Mouse (Mus musculus) midbrain, postnatal 0 days (tissue): ENCODE results near the gene Dhcr24. TPM values are rescaled to one million over a fixed set of nuclear protein-coding genes. Genes with fewer than 3 reads are reported as not detected.

Experiments used
- ATAC-seq: fragments of 200-750 bp; cut with Nextera tagmentation; 2 replicates; pipeline ENCODE4 v1.8.0; 2017; ENCODE audit warnings: moderate number of reproducible peaks, mild to moderate bottlenecking, moderate TSS enrichment, moderate library complexity; ENCODE audit not compliant: low FRiP score
- DNase-seq: peaks from one replicate; pipeline ENCODE4 v3.0.0-alpha.2; 2015; ENCODE audit warnings: low spot score
- H3K27ac ChIP-seq: fragments of 300-500 bp; sonication (generic); 2 replicates; pipeline ENCODE4 v1.5.1; 2014; ENCODE audit warnings: low read depth, mild to moderate bottlenecking, low read length, mixed read lengths
- H3K27me3 ChIP-seq: fragments of 300-500 bp; sonication (generic); 2 replicates; pipeline ENCODE4 v1.6.1; 2014; ENCODE audit warnings: low read length, control low read depth, mixed read lengths; ENCODE audit not compliant: insufficient read depth
- H3K36me3 ChIP-seq: fragments of 300-500 bp; sonication (generic); 2 replicates; pipeline ENCODE4 v1.6.1; 2014; ENCODE audit warnings: low read length, control low read depth, mixed read lengths; ENCODE audit not compliant: insufficient read depth
- H3K4me1 ChIP-seq: fragments of 300-500 bp; sonication (generic); 2 replicates; pipeline ENCODE4 v1.6.1; 2014; ENCODE audit warnings: mild to moderate bottlenecking, control low read depth, antibody characterized with exemption, low read length, mixed read lengths; ENCODE audit not compliant: insufficient read depth
- H3K4me2 ChIP-seq: fragments of 300-500 bp; sonication (generic); 2 replicates; pipeline ENCODE4 v1.6.1; 2014; ENCODE audit warnings: low read depth, mild to moderate bottlenecking, low read length, mixed read lengths; ENCODE audit not compliant: poor library complexity, severe bottlenecking
- H3K4me3 ChIP-seq: fragments of 300-500 bp; sonication (generic); 2 replicates; pipeline ENCODE4 v1.5.1; 2014; ENCODE audit warnings: low read depth, mild to moderate bottlenecking, low read length, moderate library complexity
- H3K9ac ChIP-seq: fragments of 300-500 bp; sonication (generic); replicated peaks from 2 replicates; pipeline ENCODE4 v1.6.1; 2014; ENCODE audit warnings: mild to moderate bottlenecking, low read length, moderate library complexity, mixed read lengths; ENCODE audit not compliant: poor library complexity, severe bottlenecking
- H3K9me3 ChIP-seq: fragments of 300-500 bp; sonication (generic); 2 replicates; pipeline ENCODE4 v1.6.1; 2016; ENCODE audit warnings: low read length, control low read depth
- CTCF ChIP-seq: IDR thresholded peaks from 2 replicates; pipeline ENCODE4 v1.5.1; 2016; ENCODE audit warnings: antibody characterized with exemption, mild to moderate bottlenecking
- WGBS: fragments of 180-500 bp; shearing (Covaris S2); extraction: QIAGEN DNeasy Blood & Tissue Kit; methylation state at CpG from one replicate; pipeline ENCODE4 v1.1.7; 2014; 5-methylcytosine and 5-hydroxymethylcytosine counted together
- polyA plus RNA-seq: library from polyadenylated mRNA; unstranded; fragments of >200 nt; fragmentation: Nextera tagmentation; extraction: Ambion mirVana; gene quantifications from 2 replicates; pipeline ENCODE4 v1.2.1, GENCODE M21; 2015
- total RNA-seq: library from RNA; depleted of rRNA; stranded (reverse); fragments of >200 nt; gene quantifications from 2 replicates; pipeline ENCODE4 v1.2.3, GENCODE M21; 2014

The Dhcr24 gene
- total and polyA plus RNA-seq, 2 experiments from 2014 or later: 8.1 to 139 TPM

GRCm38 (mm10) chr4:106581176-106581864 is 20.5 kb downstream of the Dhcr24 start:
- Histone ChIP-seq H3K4me3 (no peak overlapping the region), H3K9me3 (no peaks in the 10 kb centered on the region), H3K27ac (no peak overlapping the region), H3K36me3 (peaks cover 69% of the 10 kb centered on the region), H3K9ac (no peak overlapping the region), H3K4me2 (no peak overlapping the region), H3K4me1 (no peaks in the 10 kb centered on the region), H3K27me3 (no peaks in the 10 kb centered on the region)
- DNase-seq (no peak), ATAC-seq (no peak)
- WGBS: 83% methylated on average over 14 of the region's 14 CpGs
- no peak for TF ChIP-seq CTCF

GRCm38 (mm10) chr4:106581865-106582204 is 21.0 kb downstream of the Dhcr24 start:
- 92% methylated on average over 15 of the region's 15 CpGs for WGBS
- Histone ChIP-seq H3K36me3 (peaks cover 69% of the 10 kb centered on the region), H3K9ac (no peak overlapping the region), H3K4me3 (no peak overlapping the region), H3K27me3 (no peaks in the 10 kb centered on the region), H3K4me2 (no peak overlapping the region), H3K27ac (no peak overlapping the region), H3K9me3 (no peaks in the 10 kb centered on the region), H3K4me1 (no peaks in the 10 kb centered on the region)
- no peak for DNase-seq
- no peak for ATAC-seq
- no peak for TF ChIP-seq CTCF

- TF ChIP-seq CTCF: no peak
- Histone ChIP-seq H3K36me3 (peaks cover 74% of the 10 kb centered on the region), H3K4me1 (no peaks in the 10 kb centered on the region), H3K27ac (no peak overlapping the region), H3K4me3 (no peak overlapping the region), H3K4me2 (no peak overlapping the region), H3K9ac (no peak overlapping the region), H3K9me3 (no peaks in the 10 kb centered on the region), H3K27me3 (no peaks in the 10 kb centered on the region)
- no peak for ATAC-seq
- DNase-seq: no peak
- 88% methylated on average over 12 of the region's 12 CpGs for WGBS
Observed at GRCm38 (mm10) chr4:106582428-106583153, 21.8 kb downstream of the Dhcr24 start.

- ATAC-seq (no peak), DNase-seq (no peak)
- no peak overlapping the region for H3K4me3 ChIP-seq
- TF ChIP-seq CTCF: no peak
- H3K27me3 ChIP-seq: no peaks in the 10 kb centered on the region
- no peak overlapping the region for H3K9ac ChIP-seq
- H3K9me3 ChIP-seq: no peaks in the 10 kb centered on the region
- 84% methylated on average over 4 of the region's 4 CpGs for WGBS
- no peaks in the 10 kb centered on the region for H3K4me1 ChIP-seq
- H3K27ac ChIP-seq: no peak overlapping the region
- H3K36me3 ChIP-seq: peaks cover 72% of the 10 kb centered on the region
- no peak overlapping the region for H3K4me2 ChIP-seq
Observed at GRCm38 (mm10) chr4:106584665-106585064, 23.8 kb downstream of the Dhcr24 start.

- Histone ChIP-seq H3K9me3 (no peaks in the 10 kb centered on the region), H3K36me3 (peaks cover 48% of the 10 kb centered on the region), H3K9ac (no peak overlapping the region), H3K4me3 (no peak overlapping the region), H3K4me2 (no peak overlapping the region), H3K27ac (no peak overlapping the region), H3K4me1 (no peaks in the 10 kb centered on the region), H3K27me3 (no peaks in the 10 kb centered on the region)
- no peak for TF ChIP-seq CTCF
- DNase-seq (no peak), ATAC-seq (no peak)
- 91% methylated on average over 6 of the region's 6 CpGs for WGBS
Observed at GRCm38 (mm10) chr4:106587075-106587474, 26.2 kb downstream of the Dhcr24 start.

- no peak overlapping the region for H3K4me2 ChIP-seq
- no peak overlapping the region for H3K4me3 ChIP-seq
- WGBS: 81% methylated on average over 9 of the region's 9 CpGs
- H3K4me1 ChIP-seq: no peaks in the 10 kb centered on the region
- H3K36me3 ChIP-seq: peaks cover 34% of the 10 kb centered on the region
- no peaks in the 10 kb centered on the region for H3K9me3 ChIP-seq
- H3K27ac ChIP-seq: no peak overlapping the region
- H3K27me3 ChIP-seq: no peaks in the 10 kb centered on the region
- H3K9ac ChIP-seq: no peak overlapping the region
- no peak for TF ChIP-seq CTCF
- DNase-seq: no peak
- no peak for ATAC-seq
Observed at GRCm38 (mm10) chr4:106590142-106590541, 29.3 kb downstream of the Dhcr24 start.
